Mouse (Mus musculus) midbrain, embryonic 12.5 days (tissue): ENCODE measurements at regions not wholly inside any gene's neighbourhood (a gene's known extent, or its start where the extent isn't known, plus 50 kb on each side); places are given as distances from the start of the nearest gene placed in this dataset.

Experiments
- ATAC-seq: fragments of 200-750 bp; cut with Nextera tagmentation; 2 replicates; pipeline ENCODE4 v1.8.0; 2017; ENCODE audit warnings: low read depth, moderate TSS enrichment, moderate library complexity; ENCODE audit not compliant: low FRiP score
- H3K27ac ChIP-seq: fragments of 300-500 bp; sonication (generic); replicated peaks from 2 replicates; pipeline ENCODE4 v1.5.1; 2016; ENCODE audit warnings: mild to moderate bottlenecking
- H3K27me3 ChIP-seq: fragments of 300-500 bp; sonication (generic); 2 replicates; pipeline ENCODE4 v1.6.1; 2016; ENCODE audit warnings: mild to moderate bottlenecking
- H3K36me3 ChIP-seq: fragments of 300-500 bp; sonication (generic); 2 replicates; pipeline ENCODE4 v1.6.1; 2016
- H3K4me1 ChIP-seq: fragments of 300-500 bp; sonication (generic); 2 replicates; pipeline ENCODE4 v1.6.1; 2016
- H3K4me2 ChIP-seq: fragments of 300-500 bp; sonication (generic); replicated peaks from 2 replicates; pipeline ENCODE4 v1.6.1; 2016; ENCODE audit warnings: mild to moderate bottlenecking, moderate library complexity
- H3K4me3 ChIP-seq: fragments of 300-500 bp; sonication (generic); 2 replicates; pipeline ENCODE4 v1.5.1; 2016; ENCODE audit warnings: mild to moderate bottlenecking
- H3K9ac ChIP-seq: fragments of 300-500 bp; sonication (generic); replicated peaks from 2 replicates; pipeline ENCODE4 v1.6.1; 2016; ENCODE audit warnings: mild to moderate bottlenecking, moderate library complexity
- H3K9me3 ChIP-seq: fragments of 300-500 bp; sonication (generic); 2 replicates; pipeline ENCODE4 v1.6.1; 2016; ENCODE audit warnings: mild to moderate bottlenecking
- whole genome bisulfite sequencing: fragments of 180-500 bp; shearing (Covaris S2); methylation state at CpG from one replicate; pipeline ENCODE4 v1.1.7; 2016; 5-methylcytosine and 5-hydroxymethylcytosine counted together

DNA sequence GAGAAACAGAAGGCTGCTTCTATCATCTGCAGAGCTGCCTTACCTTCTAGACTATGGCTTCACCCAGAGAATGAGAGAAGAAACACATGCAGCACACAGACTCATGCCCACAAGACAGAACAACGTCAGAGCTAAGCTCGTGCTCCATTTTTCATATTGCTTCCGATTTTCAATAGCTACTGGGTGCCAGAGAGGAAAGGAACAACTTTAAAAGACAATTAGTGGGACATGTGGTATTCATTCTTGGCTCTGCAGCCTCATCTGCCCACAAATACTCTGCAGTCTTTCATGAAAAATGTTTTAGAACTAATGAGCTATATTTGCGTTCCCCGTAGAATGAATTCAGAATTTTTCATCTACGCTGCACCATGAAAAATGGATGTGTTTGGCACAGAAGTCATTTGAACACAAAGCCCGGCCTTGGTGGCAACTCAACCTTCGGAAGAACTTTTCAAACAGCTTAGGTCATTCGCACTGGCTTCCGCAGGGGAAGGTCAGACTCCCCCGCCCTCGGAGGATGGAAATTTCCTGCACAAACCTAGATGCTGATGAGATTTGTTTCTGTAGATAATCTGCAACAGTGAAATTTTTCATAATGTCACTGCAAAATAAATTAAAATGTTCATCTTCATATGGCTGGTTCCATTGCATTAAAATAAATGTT is 213.6 kb downstream of the Skap2 start:
- Histone ChIP-seq H3K27me3 (no peaks in the 10 kb centered on the region), H3K4me2 (no peak overlapping the region), H3K4me1 (no peaks in the 10 kb centered on the region), H3K9ac (no peak overlapping the region), H3K27ac (no peak overlapping the region), H3K36me3 (no peaks in the 10 kb centered on the region), H3K4me3 (no peak overlapping the region), H3K9me3 (no peaks in the 10 kb centered on the region)
- ATAC-seq: no peak
- WGBS: 93% methylated on average over 12 of the region's 12 CpGs

DNA sequence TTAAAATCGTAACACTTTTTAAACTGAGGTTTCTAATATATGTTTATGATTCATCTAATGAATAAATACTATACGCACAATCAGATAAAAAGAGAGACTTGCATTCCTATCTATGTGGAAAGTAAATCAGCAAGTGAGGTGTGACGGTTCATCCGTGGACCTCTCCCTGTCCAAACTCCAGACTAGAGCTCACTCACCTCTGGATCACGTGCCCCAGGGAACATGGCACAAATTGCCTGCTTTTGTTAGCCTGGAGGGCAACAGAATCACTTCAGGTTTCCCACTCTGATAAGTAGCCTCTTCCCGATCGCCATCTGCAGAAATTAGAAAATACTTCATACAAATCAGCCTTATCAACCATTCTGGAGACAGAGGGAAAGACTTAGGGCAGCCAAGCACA is 206.7 kb downstream of the Skap2 start:
- no peaks in the 10 kb centered on the region for H3K9me3 ChIP-seq
- H3K4me2 ChIP-seq: no peak overlapping the region
- H3K27ac ChIP-seq: no peak overlapping the region
- ATAC-seq: no peak
- no peaks in the 10 kb centered on the region for H3K36me3 ChIP-seq
- WGBS: 86% methylated on average over 7 of the region's 7 CpGs
- no peaks in the 10 kb centered on the region; the same call in 1 of the 2 replicates for H3K4me1 ChIP-seq
- H3K27me3 ChIP-seq: no peaks in the 10 kb centered on the region
- H3K9ac ChIP-seq: no peak overlapping the region
- H3K4me3 ChIP-seq: no peak overlapping the region
